Mouse (Mus musculus) olfactory bulb, adult 2 months (tissue): ENCODE data around the gene Cd200r3.

ENCODE experiments used
- CTCF ChIP-seq: fragments of 200-500 bp; IDR thresholded peaks from 2 replicates; pipeline ENCODE4 v1.5.1; 2012; ENCODE audit warnings: low read depth, mild to moderate bottlenecking, low read length, moderate library complexity; ENCODE audit not compliant: insufficient read depth
- POLR2A ChIP-seq: fragments of 200-500 bp; IDR thresholded peaks from 2 replicates; pipeline ENCODE4 v1.6.1; 2012; ENCODE audit warnings: mild to moderate bottlenecking, low read depth, low read length, moderate library complexity; ENCODE audit not compliant: insufficient read depth

DNA sequence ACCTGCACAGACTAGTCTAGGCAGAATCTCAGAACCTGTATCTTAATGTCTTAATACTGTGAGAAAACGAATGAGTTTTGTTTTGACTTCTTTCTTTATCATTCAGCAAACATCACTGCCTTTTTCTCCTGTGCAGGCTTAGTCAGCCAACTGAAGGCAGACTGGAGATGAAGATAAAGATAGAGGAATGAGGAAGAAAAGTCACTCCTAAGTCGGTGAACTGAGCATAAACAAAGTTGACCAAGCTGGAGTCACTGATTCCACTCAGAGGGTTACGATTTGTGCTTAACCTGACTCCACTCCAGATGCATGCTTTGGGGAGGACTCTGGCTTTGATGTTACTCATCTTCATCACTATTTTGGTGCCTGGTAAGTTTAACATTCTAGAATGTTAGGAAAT lies at the start of gene Cd200r3:
- no peak for TF ChIP-seq CTCF
- TF ChIP-seq POLR2A: no peak
